Mouse (Mus musculus): ENCODE data around the gene D8Ertd738e. TPM values are rescaled to one million over a fixed set of nuclear protein-coding genes. Genes with fewer than 3 reads are reported as not detected.

Gene D8Ertd738e
- polyA plus RNA-seq, 1 experiment = 193 TPM

- Histone ChIP-seq H3K4me3 (ENCODE audit: control insufficient read depth, insufficient read depth, low read length) (peak overlapping the region; percentile 65), H3K27me3 (ENCODE audit: control insufficient read depth, insufficient read depth, low read length) (no peaks in the 10 kb centered on the region), H3K36me3 (ENCODE audit: control insufficient read depth, insufficient read depth, low read length) (no peaks in the 10 kb centered on the region), H3K27ac (ENCODE audit: control insufficient read depth, insufficient read depth, low read length) (peak overlapping the region; percentile 42), H3K4me1 (replicated peaks; ENCODE audit: control insufficient read depth, insufficient read depth, low read length) (peaks cover 63% of the 10 kb centered on the region)
- 2% methylated on average over 63 of the region's 70 CpGs for WGBS
- TF ChIP-seq POLR2A (IDR thresholded peaks at IDR 0.05; ENCODE audit: control insufficient read depth, extremely low read depth, insufficient read depth, low read length, poor library complexity) (peak; percentile 58; the same call in 1 of the 2 replicates), CTCF (IDR thresholded peaks at IDR 0.05; ENCODE audit: borderline replicate concordance, control insufficient read depth, extremely low read depth, insufficient read depth, low read length, poor library complexity) (no peak)
- DNase-seq = peak; percentile 63
Observed at GRCm38 (mm10) chr8:84200652-84201544, 48.6 kb downstream of the D8Ertd738e start.

- no peak for DNase-seq
- Histone ChIP-seq H3K27ac (ENCODE audit: control insufficient read depth, insufficient read depth, low read length) (peak overlapping the region; percentile 20; the same call in 1 of the 2 replicates), H3K4me3 (ENCODE audit: control insufficient read depth, insufficient read depth, low read length) (peak overlapping the region; percentile 65), H3K36me3 (ENCODE audit: control insufficient read depth, insufficient read depth, low read length) (no peaks in the 10 kb centered on the region), H3K4me1 (replicated peaks; ENCODE audit: control insufficient read depth, insufficient read depth, low read length) (peaks cover 63% of the 10 kb centered on the region), H3K27me3 (ENCODE audit: control insufficient read depth, insufficient read depth, low read length) (no peaks in the 10 kb centered on the region)
- WGBS = 54% methylated on average over 8 of the region's 8 CpGs
- TF ChIP-seq POLR2A (IDR thresholded peaks at IDR 0.05; ENCODE audit: control insufficient read depth, extremely low read depth, insufficient read depth, low read length, poor library complexity) = no peak
- TF ChIP-seq CTCF (IDR thresholded peaks at IDR 0.05; ENCODE audit: borderline replicate concordance, control insufficient read depth, extremely low read depth, insufficient read depth, low read length, poor library complexity) = 0 out of 2 replicates have a peak, but pooled peaks have one; percentile 15
Observed at GRCm38 (mm10) chr8:84200126-84200555, 49.4 kb downstream of the D8Ertd738e start.

GRCm38 (mm10) chr8:84199348-84200125 lies 50.0 kb downstream of the D8Ertd738e start:
- TF ChIP-seq CTCF (IDR thresholded peaks at IDR 0.05; ENCODE audit: borderline replicate concordance, control insufficient read depth, extremely low read depth, insufficient read depth, low read length, poor library complexity) (no peak), POLR2A (IDR thresholded peaks at IDR 0.05; ENCODE audit: control insufficient read depth, extremely low read depth, insufficient read depth, low read length, poor library complexity) (no peak)
- H3K27ac ChIP-seq (ENCODE audit: control insufficient read depth, insufficient read depth, low read length) = peak overlapping the region; percentile 90; the same call in 1 of the 2 replicates
- 72% methylated on average over 11 of the region's 11 CpGs for WGBS
- peaks cover 63% of the 10 kb centered on the region for H3K4me1 ChIP-seq (replicated peaks; ENCODE audit: control insufficient read depth, insufficient read depth, low read length)
- no peak overlapping the region for H3K4me3 ChIP-seq (ENCODE audit: control insufficient read depth, insufficient read depth, low read length)
- H3K36me3 ChIP-seq (ENCODE audit: control insufficient read depth, insufficient read depth, low read length) = no peaks in the 10 kb centered on the region
- no peak for DNase-seq
- no peaks in the 10 kb centered on the region for H3K27me3 ChIP-seq (ENCODE audit: control insufficient read depth, insufficient read depth, low read length)

DNA sequence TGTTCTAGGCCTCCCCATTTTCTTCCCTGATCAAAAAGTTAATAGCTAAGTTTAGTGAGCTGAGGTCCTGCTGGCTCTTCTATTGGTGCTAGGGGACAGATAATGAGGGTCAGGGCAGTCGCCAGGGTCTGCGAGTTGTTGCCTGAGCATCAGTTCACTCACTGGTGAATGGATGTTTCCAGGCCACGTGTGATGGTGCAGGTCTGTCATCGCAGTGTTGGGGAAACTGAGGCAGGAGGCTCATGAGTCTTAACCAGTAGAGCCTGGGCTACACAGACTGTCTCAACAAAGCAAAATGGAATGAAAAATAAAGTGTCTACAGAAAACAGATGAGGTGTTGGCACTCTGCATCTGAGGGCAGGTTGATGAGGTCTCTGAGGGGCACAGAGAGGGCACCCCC lies 50.6 kb downstream of the D8Ertd738e start:
- no peaks in the 10 kb centered on the region for H3K36me3 ChIP-seq (ENCODE audit: control insufficient read depth, insufficient read depth, low read length)
- TF ChIP-seq POLR2A (IDR thresholded peaks at IDR 0.05; ENCODE audit: control insufficient read depth, extremely low read depth, insufficient read depth, low read length, poor library complexity) (no peak), CTCF (IDR thresholded peaks at IDR 0.05; ENCODE audit: borderline replicate concordance, control insufficient read depth, extremely low read depth, insufficient read depth, low read length, poor library complexity) (no peak)
- WGBS = 60% methylated on average over 4 of the region's 4 CpGs
- H3K4me1 ChIP-seq (replicated peaks; ENCODE audit: control insufficient read depth, insufficient read depth, low read length) = peaks cover 60% of the 10 kb centered on the region
- H3K4me3 ChIP-seq (ENCODE audit: control insufficient read depth, insufficient read depth, low read length) = no peak overlapping the region
- no peak for DNase-seq
- no peaks in the 10 kb centered on the region for H3K27me3 ChIP-seq (ENCODE audit: control insufficient read depth, insufficient read depth, low read length)
- peak overlapping the region; percentile 90 for H3K27ac ChIP-seq (ENCODE audit: control insufficient read depth, insufficient read depth, low read length)

DNA sequence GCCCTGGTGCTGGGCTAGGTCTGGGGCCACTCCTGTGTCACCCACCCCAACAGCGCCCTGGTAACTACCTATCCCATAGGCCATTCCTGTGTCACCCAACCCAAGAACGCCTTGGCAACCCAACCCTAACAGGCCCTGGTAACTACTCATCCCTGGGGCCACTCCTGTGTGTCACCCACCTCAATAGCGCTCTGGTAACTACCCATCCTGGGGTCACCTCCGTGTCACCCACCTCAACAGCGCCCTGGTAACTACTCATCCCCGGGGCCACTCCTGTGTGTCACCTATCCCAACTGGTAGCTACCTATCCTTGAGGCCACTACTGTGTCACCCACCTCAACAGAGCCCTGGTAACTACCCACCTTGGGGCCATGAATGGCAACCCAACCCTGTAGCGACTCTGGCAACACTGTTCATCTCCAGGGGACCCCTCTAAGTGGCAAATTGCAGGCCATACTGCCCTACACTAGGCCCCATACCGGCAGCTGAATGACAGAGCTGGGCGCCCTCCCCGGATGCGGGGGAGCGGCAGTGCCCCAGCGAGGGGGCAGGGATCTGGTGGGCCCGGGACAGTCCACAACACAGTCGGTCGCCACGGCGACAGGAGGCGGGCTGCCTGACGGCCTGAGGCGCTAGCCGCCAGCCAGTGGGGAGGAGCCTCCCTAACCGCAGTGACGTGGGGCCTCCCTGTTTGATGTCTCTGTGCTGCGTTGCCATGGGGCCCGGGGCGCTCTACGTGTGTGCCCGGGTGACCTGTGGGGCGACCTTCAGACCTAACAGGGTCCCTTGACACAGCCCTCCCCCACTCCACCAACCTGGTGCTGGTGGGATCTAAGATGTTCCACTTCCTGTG lies 51.4 kb downstream of the D8Ertd738e start:
- Histone ChIP-seq H3K36me3 (ENCODE audit: control insufficient read depth, insufficient read depth, low read length) (no peaks in the 10 kb centered on the region), H3K27me3 (ENCODE audit: control insufficient read depth, insufficient read depth, low read length) (no peaks in the 10 kb centered on the region), H3K4me3 (ENCODE audit: control insufficient read depth, insufficient read depth, low read length) (peak overlapping the region; percentile 59), H3K27ac (ENCODE audit: control insufficient read depth, insufficient read depth, low read length) (peak overlapping the region; percentile 90), H3K4me1 (replicated peaks; ENCODE audit: control insufficient read depth, insufficient read depth, low read length) (peaks cover 55% of the 10 kb centered on the region)
- peak; percentile 93 for DNase-seq
- WGBS = 4% methylated on average over 30 of the region's 30 CpGs
- peak; percentile 30; the same call in 1 of the 2 replicates for TF ChIP-seq CTCF (IDR thresholded peaks at IDR 0.05; ENCODE audit: borderline replicate concordance, control insufficient read depth, extremely low read depth, insufficient read depth, low read length, poor library complexity)
- peak; percentile 55; the same call in 1 of the 2 replicates for TF ChIP-seq POLR2A (IDR thresholded peaks at IDR 0.05; ENCODE audit: control insufficient read depth, extremely low read depth, insufficient read depth, low read length, poor library complexity)
